Mouse (Mus musculus): ENCODE measurements around the gene Gm20388. TPM values are rescaled to one million over a fixed set of nuclear protein-coding genes. Genes with fewer than 3 reads are reported as not detected.

Gm20388 gene
- total RNA-seq, 2 experiments from 2014 or later, result 12.7 TPM; not detected in 1

GRCm38 (mm10) chr8:124384336-124384735, 4473.7 kb downstream of the Gm20388 start:
- DNase-seq, result no peak

DNA sequence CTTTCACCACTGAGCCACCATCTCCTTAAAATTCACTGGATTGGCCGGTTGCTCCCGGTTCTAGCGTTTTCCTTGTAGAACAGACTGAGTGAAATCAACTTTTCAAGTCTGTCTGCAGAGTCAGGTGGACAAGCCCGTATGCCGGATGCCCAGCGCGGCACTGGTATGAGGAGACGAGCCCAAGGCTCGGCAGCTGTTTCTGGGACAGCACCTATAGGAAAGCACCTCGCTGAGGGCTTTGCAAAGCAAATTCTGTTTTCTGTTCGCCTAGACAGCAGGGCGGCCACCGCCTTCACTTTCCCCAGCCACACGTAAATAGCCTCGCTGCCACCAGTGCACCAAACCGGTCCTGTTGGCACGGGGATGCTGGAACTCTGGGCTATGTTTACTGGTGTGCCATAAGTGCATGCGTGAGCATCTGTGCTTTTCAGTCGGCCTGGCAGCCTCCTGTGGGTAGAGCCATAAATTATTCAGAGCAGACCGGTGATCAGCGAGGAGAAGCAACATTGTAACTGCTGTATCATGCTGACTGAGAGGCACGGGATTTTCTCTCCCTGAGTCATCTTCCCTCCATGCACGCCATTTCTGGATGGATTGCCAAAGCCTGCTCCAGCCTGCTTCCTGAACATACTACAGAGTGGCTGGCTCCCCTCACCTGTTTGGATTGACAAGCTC, 4475.7 kb downstream of the Gm20388 start:
- peak; percentile 69 to 71 for DNase-seq

GRCm38 (mm10) chr8:124389495-124389894, 4478.9 kb downstream of the Gm20388 start:
- DNase-seq, result peak; percentile 67 to 76

GRCm38 (mm10) chr8:124391191-124391590, 4480.6 kb downstream of the Gm20388 start:
- DNase-seq, result no peak

- no peak for DNase-seq
Measured at GRCm38 (mm10) chr8:124392271-124393012, 4481.8 kb downstream of the Gm20388 start.

DNA sequence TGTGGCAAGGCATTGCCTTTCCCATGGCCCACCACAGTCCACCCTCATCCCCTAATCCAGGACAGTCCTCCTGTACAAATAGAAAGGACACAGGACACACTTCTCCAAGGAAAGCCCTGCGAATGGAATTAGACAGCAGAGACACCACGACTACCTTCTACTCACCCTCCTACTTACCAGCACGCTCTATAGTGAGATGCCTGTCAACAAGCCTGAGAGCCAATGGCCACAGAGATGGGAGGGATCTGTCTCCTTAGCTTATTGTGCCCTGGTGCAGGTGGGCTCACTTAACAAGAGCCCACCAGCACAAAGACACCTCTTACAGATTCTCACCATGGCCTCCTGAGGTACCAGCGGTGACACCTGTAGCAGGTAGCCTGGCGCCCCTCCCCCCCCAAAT, 4482.4 kb downstream of the Gm20388 start:
- DNase-seq, result no peak

DNA sequence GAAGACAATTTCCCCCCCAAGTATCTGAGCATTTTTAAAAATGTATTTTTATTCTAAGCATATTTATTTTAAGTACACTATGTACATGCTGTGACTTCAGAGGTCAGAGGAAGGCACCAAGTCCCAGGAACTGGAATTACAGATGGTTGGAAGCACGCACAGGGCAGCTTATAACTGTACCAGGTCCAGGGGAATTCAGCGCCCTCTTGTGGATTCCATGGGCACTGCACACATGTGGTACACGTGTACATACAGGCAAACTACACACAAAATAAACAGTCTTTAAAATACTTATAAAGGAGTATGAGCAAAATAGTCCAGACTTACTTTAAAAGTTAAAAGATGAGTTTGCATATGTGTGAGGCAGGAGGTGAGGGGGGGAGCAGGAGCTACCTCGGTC, 4483.3 kb downstream of the Gm20388 start:
- DNase-seq, result no peak

- DNase-seq, result no peak
Measured at GRCm38 (mm10) chr8:124394951-124395350, 4484.3 kb downstream of the Gm20388 start.

Small RNA genes lying within 50 kb of the gene (microRNA-seq; reads per million reads assigned to microRNA genes)
- gene Gm22715 (0 reads per million in 2 experiments), gene Gm24366 (0 reads per million in 2 experiments), gene Gm27530 (0 reads per million in 2 experiments), gene Mir1967 (0 reads per million in 2 experiments), gene Mir6396 (0 reads per million in 2 experiments), gene Mir7079 (0.21 to 0.30 reads per million in 2 experiments), gene Mir7080 (359 to 376 reads per million in 2 experiments), gene Mir7237 (0.21 to 0.30 reads per million in 2 experiments), gene Mir7687 (4.5 to 7.2 reads per million in 2 experiments)

Other genes with a start within 250 kb of the Gm20388 start
- gene Wfdc1, start 244.5 kb upstream of the Gm20388 start, total RNA-seq (2021), result 1 to 10 TPM; 7.8 to 9.2 TPM
- gene Atp2c2, start 210.8 kb upstream of the Gm20388 start, total RNA-seq (2021), result 1 to 10 TPM; 1.5 to 1.6 TPM
- gene Tldc1, start 132.4 kb upstream of the Gm20388 start, total RNA-seq (2021), result 10 to 100 TPM; 15.7 to 18.7 TPM
- gene Cotl1, start 70.3 kb upstream of the Gm20388 start, total RNA-seq (2021), result 100 to 1,000 TPM; 129 to 137 TPM
- gene Klhl36, start 48.6 kb upstream of the Gm20388 start, total RNA-seq (2021), result 1 to 10 TPM; 7.1 to 8.3 TPM
- gene Usp10, start 481 bp upstream of the Gm20388 start, total RNA-seq (2021), result 10 to 100 TPM; 86.6 to 95.8 TPM
- gene Crispld2, start 81.6 kb downstream of the Gm20388 start, total RNA-seq (2021), result 1 to 10 TPM; 1.6 to 2.0 TPM
- 10 to 100 TPM; 35.8 to 37.7 TPM for gene Zdhhc7, start 190.6 kb downstream of the Gm20388 start, total RNA-seq (2021)
- 100 to 1,000 TPM; 151 to 168 TPM for gene 6430548M08Rik, start 203.3 kb downstream of the Gm20388 start, total RNA-seq (2021)